Mouse (Mus musculus): Measurements from ENCODE around the gene Thnsl2.
A peak's percentile ranks its signal among the peaks of the same experiment; 100 is the strongest.

The Thnsl2 gene

GRCm38 (mm10) chr6:71133559-71133958 lies 10.7 kb downstream of the Thnsl2 start:
- DNase-seq (ENCODE audit: low spot score in 2 of 2), result no peak

GRCm38 (mm10) chr6:71131038-71131437 lies 13.2 kb downstream of the Thnsl2 start:
- no peak for DNase-seq (ENCODE audit: low spot score in 2 of 2)

GRCm38 (mm10) chr6:71130269-71130668 lies 14.0 kb downstream of the Thnsl2 start:
- no peak for DNase-seq (ENCODE audit: low spot score in 2 of 2)

- DNase-seq (ENCODE audit: low spot score in 2 of 2), result no peak
Observed at GRCm38 (mm10) chr6:71129071-71129470, 15.2 kb downstream of the Thnsl2 start.

- DNase-seq (ENCODE audit: low spot score in 2 of 2), result no peak
Observed at GRCm38 (mm10) chr6:71126290-71126689, 17.9 kb downstream of the Thnsl2 start.

- DNase-seq (ENCODE audit: low spot score in 2 of 2), result peak; percentile 50 to 66
Observed at GRCm38 (mm10) chr6:71125043-71125893, 19.0 kb downstream of the Thnsl2 start.

- no peak for DNase-seq (ENCODE audit: low spot score in 2 of 2)
Observed at GRCm38 (mm10) chr6:71119577-71120254, 24.5 kb downstream of the Thnsl2 start.

GRCm38 (mm10) chr6:71111419-71112113 lies 32.7 kb downstream of the Thnsl2 start:
- DNase-seq (ENCODE audit: low spot score in 2 of 2), result no peak

- DNase-seq (ENCODE audit: low spot score in 2 of 2), result no peak
Observed at GRCm38 (mm10) chr6:71106170-71106945, 37.9 kb downstream of the Thnsl2 start.

- no peak for DNase-seq (ENCODE audit: low spot score in 2 of 2)
Observed at GRCm38 (mm10) chr6:71096126-71096525, 48.1 kb downstream of the Thnsl2 start.

GRCm38 (mm10) chr6:71094693-71095092 lies 49.5 kb downstream of the Thnsl2 start:
- no peak for DNase-seq (ENCODE audit: low spot score in 2 of 2)

- no peak for DNase-seq (ENCODE audit: low spot score in 2 of 2)
Observed at GRCm38 (mm10) chr6:71093686-71094085, 50.6 kb downstream of the Thnsl2 start.

- DNase-seq (ENCODE audit: low spot score in 2 of 2), result no peak
Observed at GRCm38 (mm10) chr6:71090475-71090874, 53.8 kb downstream of the Thnsl2 start.

GRCm38 (mm10) chr6:71089735-71090134 lies 54.5 kb downstream of the Thnsl2 start:
- no peak for DNase-seq (ENCODE audit: low spot score in 2 of 2)

GRCm38 (mm10) chr6:71088992-71089391 lies 55.2 kb downstream of the Thnsl2 start:
- DNase-seq (ENCODE audit: low spot score in 2 of 2), result no peak

- no peak for DNase-seq (ENCODE audit: low spot score in 2 of 2)
Observed at GRCm38 (mm10) chr6:71083441-71083840, 60.8 kb downstream of the Thnsl2 start.

GRCm38 (mm10) chr6:71082084-71082483 lies 62.2 kb downstream of the Thnsl2 start:
- DNase-seq (ENCODE audit: low spot score in 2 of 2), result no peak

GRCm38 (mm10) chr6:71081230-71081629 lies 63.0 kb downstream of the Thnsl2 start:
- DNase-seq (ENCODE audit: low spot score in 2 of 2), result no peak

Measured in right cerebral cortex, postnatal 36 days (tissue).